Mouse (Mus musculus) forebrain, embryonic 11.5 days (tissue): ENCODE measurements around the gene Dagla. TPM values are rescaled to one million over a fixed set of nuclear protein-coding genes. Genes with fewer than 3 reads are reported as not detected.

Source experiments
- ATAC-seq: fragments of 200-750 bp; cut with Nextera tagmentation; replicated peaks from 2 replicates; pipeline ENCODE4 v1.8.0; 2017; ENCODE audit warnings: moderate TSS enrichment; ENCODE audit not compliant: low FRiP score
- DNase-seq: peaks from one replicate; pipeline ENCODE4 v3.0.0-alpha.2; 2017; ENCODE audit warnings: low spot score
- H3K27ac ChIP-seq: fragments of 300-500 bp; sonication (generic); 2 replicates; pipeline ENCODE4 v1.5.1; 2014; ENCODE audit warnings: low read depth, low read length
- H3K27me3 ChIP-seq: fragments of 300-500 bp; sonication (generic); 2 replicates; pipeline ENCODE4 v1.6.1; 2014; ENCODE audit warnings: mild to moderate bottlenecking, low read length, mixed read lengths; ENCODE audit not compliant: control insufficient read depth, insufficient read depth
- H3K36me3 ChIP-seq: fragments of 300-500 bp; sonication (generic); 2 replicates; pipeline ENCODE4 v1.6.1; 2014; ENCODE audit warnings: mild to moderate bottlenecking, low read length, moderate library complexity, mixed read lengths; ENCODE audit not compliant: control insufficient read depth, insufficient read depth
- H3K4me1 ChIP-seq: fragments of 300-500 bp; sonication (generic); replicated peaks from 2 replicates; pipeline ENCODE4 v1.6.1; 2014; ENCODE audit warnings: low read length, mixed read lengths; ENCODE audit not compliant: control insufficient read depth, insufficient read depth
- H3K4me2 ChIP-seq: fragments of 300-500 bp; sonication (generic); 2 replicates; pipeline ENCODE4 v1.6.1; 2014; ENCODE audit warnings: low read depth, mild to moderate bottlenecking, low read length, moderate library complexity, mixed read lengths; ENCODE audit not compliant: severe bottlenecking
- H3K4me3 ChIP-seq: fragments of 300-500 bp; sonication (generic); 2 replicates; pipeline ENCODE4 v1.5.1; 2014; ENCODE audit warnings: low read depth, low read length
- H3K9ac ChIP-seq: fragments of 300-500 bp; sonication (generic); 2 replicates; pipeline ENCODE4 v1.6.1; 2014; ENCODE audit warnings: low read length
- H3K9me3 ChIP-seq: fragments of 300-500 bp; sonication (generic); 2 replicates; pipeline ENCODE4 v1.6.1; 2016; ENCODE audit warnings: low read length, mixed read lengths; ENCODE audit not compliant: control insufficient read depth
- WGBS: fragments of 180-500 bp; shearing (Covaris S2); extraction: QIAGEN DNeasy Blood & Tissue Kit; methylation state at CpG from one replicate; pipeline ENCODE4 v1.1.7; 2014; 5-methylcytosine and 5-hydroxymethylcytosine counted together
- polyA plus RNA-seq: library from polyadenylated mRNA; unstranded; fragments of >200 nt; fragmentation: Nextera tagmentation; extraction: Ambion mirVana; gene quantifications from 2 replicates; pipeline ENCODE4 v1.2.1, GENCODE M21; 2014

The Dagla gene
- polyA plus RNA-seq, 1 experiment from 2014 or later = 2.5 TPM

DNA sequence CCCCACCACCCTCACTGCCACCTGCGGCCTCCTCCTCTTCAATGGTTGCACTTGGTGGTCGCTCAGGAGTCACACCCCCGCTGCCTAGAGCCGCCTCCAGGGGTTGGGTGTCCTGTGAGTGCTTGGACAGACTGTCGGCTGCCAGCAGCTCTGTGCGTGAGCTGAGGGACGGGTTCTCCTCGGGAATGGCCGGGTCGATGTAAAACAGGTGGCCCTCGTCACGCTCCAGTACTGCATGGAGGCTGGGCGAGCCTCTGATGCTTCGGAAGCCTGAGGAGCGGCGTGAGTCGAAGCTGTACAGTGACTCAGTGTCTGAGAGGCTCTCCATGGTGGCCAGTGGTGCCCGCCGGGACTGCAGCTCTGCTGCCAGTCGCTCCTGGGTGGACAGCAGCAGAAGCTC, 56.5 kb downstream of the Dagla start:
- H3K9me3 ChIP-seq = no peaks in the 10 kb centered on the region
- 61% methylated on average over 20 of the region's 20 CpGs for WGBS

DNA sequence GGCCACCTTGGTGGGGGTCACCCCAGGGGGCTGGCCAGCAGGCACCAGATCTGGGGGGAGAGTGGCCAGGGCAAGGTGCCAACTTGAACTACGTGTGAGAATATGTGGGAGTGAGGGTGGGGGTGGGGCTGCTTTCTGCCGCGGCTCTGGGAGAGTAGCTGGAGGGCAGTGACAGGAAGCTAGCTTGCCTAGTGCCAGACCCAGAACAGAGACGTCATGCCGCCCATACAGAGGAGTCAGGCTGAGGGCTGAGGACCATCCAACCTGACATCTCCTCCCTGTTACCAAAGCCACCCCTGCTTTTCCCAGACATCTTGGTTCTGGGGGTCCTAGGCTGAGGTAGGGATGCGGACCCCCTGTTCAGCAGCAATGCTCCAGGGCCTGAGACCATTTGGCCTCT, 57.5 kb downstream of the Dagla start:
- Histone ChIP-seq H3K9me3 (no peaks in the 10 kb centered on the region), H3K27ac (no peak overlapping the region), H3K9ac (no peak overlapping the region), H3K27me3 (no peaks in the 10 kb centered on the region), H3K4me3 (no peak overlapping the region), H3K4me1 (peaks cover 5% of the 10 kb centered on the region; the same call in 1 of the 2 replicates), H3K36me3 (no peaks in the 10 kb centered on the region), H3K4me2 (no peak overlapping the region)
- WGBS = 56% methylated on average over 6 of the region's 6 CpGs
- ATAC-seq = no peak
- no peak for DNase-seq

More for the DNA sequence above, 56.5 kb downstream of the Dagla start:
- H3K36me3 ChIP-seq = no peaks in the 10 kb centered on the region
- no peaks in the 10 kb centered on the region for H3K27me3 ChIP-seq
- no peak overlapping the region for H3K27ac ChIP-seq
- ATAC-seq (no peak), DNase-seq (no peak)
- no peak overlapping the region for H3K4me2 ChIP-seq
- peaks cover under 1% of the 10 kb centered on the region; the same call in 1 of the 2 replicates for H3K4me1 ChIP-seq
- H3K9ac ChIP-seq = no peak overlapping the region
- H3K4me3 ChIP-seq = no peak overlapping the region

DNA sequence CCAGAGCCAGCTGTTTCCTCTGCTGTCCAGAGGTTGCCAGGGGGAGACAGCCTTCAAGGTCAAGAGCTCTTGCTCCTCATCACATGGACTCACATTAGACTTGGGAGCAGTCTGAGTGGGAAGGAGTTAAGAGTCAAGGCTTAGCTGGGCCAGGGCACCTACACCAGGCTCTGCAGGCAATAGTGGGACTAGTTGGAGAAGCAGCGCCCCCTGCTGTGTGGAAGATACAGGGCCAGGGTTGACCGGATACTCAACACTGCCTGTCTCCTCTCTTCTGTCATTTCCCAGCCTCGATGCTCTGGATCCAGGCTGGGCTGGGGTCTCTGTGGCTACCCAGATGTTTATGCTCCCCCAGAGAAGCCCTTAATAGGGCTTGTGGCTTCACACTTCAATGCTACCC, 60.5 kb downstream of the Dagla start:
- Histone ChIP-seq H3K4me3 (no peak overlapping the region), H3K27me3 (peaks cover 9% of the 10 kb centered on the region), H3K4me2 (no peak overlapping the region), H3K4me1 (peaks cover 10% of the 10 kb centered on the region), H3K27ac (no peak overlapping the region), H3K9me3 (no peaks in the 10 kb centered on the region), H3K36me3 (no peaks in the 10 kb centered on the region), H3K9ac (no peak overlapping the region)
- no peak for ATAC-seq
- DNase-seq = no peak
- WGBS = 33% methylated on average over 3 of the region's 3 CpGs

DNA sequence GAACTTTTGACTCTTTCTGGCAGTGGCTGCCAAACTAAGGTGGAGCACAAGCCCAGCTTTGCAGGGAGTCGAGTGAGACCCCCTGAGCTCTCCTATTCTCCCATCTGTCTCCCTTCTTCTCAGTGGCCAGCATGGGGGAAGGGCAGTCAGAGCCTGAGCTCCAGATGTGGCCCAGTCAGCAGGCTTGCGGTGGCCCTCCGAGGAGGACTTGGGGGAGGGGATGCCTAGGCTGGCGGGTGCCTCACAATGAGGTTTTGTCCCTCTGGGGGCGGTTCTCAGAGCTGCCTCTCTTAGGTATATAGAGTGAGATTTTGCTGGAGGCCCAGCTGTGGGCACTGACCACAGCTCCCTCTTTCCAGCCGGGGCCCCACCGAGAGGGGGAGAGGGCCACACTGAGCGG, 61.8 kb downstream of the Dagla start:
- peaks cover 10% of the 10 kb centered on the region for H3K4me1 ChIP-seq
- ATAC-seq (no peak), DNase-seq (peak; percentile 67)
- H3K4me3 ChIP-seq = no peak overlapping the region
- H3K36me3 ChIP-seq = no peaks in the 10 kb centered on the region
- WGBS = 6% methylated on average over 8 of the region's 8 CpGs
- H3K9me3 ChIP-seq = no peaks in the 10 kb centered on the region
- no peak overlapping the region for H3K27ac ChIP-seq
- H3K27me3 ChIP-seq = peaks cover 9% of the 10 kb centered on the region
- H3K4me2 ChIP-seq = no peak overlapping the region
- H3K9ac ChIP-seq = peak overlapping the region; percentile 20; the same call in 1 of the 2 replicates

DNA sequence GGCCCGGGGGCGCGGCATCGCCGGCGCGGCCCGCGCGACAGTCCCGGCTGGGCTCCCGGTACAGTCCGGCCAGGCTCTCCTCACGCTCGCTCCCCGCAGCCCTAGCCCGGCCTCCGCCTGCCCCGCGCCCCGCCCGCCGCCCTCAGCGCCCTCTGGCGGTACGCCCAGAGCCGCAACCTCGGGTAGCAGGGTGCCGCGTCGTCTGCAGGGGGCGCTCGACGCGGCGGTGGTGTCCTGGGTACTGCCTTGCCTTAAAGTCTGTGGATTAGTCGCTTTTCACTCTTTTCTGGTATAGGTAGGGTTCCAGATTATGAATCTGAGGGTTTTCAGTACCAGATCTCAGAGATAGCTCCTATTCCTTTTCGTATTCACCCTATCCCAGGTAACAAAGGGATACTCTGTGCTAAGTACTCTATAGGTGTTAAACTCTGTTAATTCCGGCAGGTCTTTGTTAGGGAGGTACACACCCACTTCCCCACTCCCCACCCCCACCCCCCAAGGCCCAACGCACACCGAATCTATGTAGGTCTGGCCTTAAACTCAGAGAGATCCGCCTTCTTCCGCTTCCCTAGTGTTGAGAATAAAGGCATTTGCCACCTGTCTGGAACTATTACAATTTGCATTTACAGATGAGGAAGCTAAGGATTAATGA, 63.9 kb downstream of the Dagla start, which contains the start of gene Myrf:
Gene Myrf (minus strand): TSS at position 95 of the 652 bp plus-strand sequence.
- peak within 1 kb of the TSS; percentile 42 for H3K4me3 ChIP-seq
- H3K4me2 ChIP-seq = peak within 1 kb of the TSS; percentile 80
- ATAC-seq (peak; percentile 84), DNase-seq (peak; percentile 92)
- H3K9me3 ChIP-seq = no peaks in the 10 kb centered on the region
- H3K27ac ChIP-seq = no peak within 1 kb of the TSS
- peaks cover 10% of the 10 kb centered on the region for H3K4me1 ChIP-seq
- WGBS = 7% methylated on average over 43 of the region's 43 CpGs
- no peaks in the 10 kb centered on the region for H3K36me3 ChIP-seq
- peaks cover 9% of the 10 kb centered on the region for H3K27me3 ChIP-seq
- peak within 1 kb of the TSS; percentile 63 for H3K9ac ChIP-seq

DNA sequence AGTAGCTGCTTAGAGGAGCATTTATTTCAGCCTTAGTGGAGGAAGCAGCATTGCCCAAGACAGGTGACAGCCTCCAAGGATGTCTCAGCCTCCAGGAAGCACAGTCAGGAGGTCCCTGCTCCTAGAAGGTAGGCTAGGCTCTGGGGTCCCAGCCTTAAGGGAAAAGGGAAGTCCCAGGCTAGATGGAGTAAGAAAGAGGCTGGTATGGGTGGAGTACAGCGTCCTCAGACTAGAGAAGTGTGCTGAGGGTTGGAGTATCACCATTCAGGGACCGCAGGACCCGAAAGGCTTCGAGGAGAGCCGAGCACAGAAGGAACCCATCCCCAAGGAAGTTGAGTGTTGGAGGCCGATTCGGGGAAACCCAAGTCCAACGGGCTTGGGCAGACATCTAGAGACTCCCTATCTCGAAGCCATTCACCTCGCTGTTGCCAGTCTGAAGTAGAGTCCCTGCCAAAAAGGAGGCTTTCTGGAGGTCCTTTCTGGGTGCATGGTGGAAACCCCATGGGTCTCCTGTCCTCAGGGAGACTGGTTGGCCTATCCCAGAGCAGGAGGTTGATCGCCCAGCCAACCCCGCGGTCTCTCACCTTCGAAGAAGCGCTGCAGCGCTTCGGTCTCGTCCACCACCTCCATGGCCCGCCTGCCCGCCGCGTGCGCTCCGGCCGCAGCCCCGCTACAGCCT, 64.6 kb downstream of the Dagla start:
- Histone ChIP-seq H3K27ac (no peak overlapping the region), H3K27me3 (peaks cover 9% of the 10 kb centered on the region), H3K36me3 (no peaks in the 10 kb centered on the region), H3K9me3 (no peaks in the 10 kb centered on the region), H3K9ac (peak overlapping the region; percentile 63), H3K4me2 (peak overlapping the region; percentile 80), H3K4me1 (peaks cover 10% of the 10 kb centered on the region), H3K4me3 (peak overlapping the region; percentile 42)
- DNase-seq (no peak), ATAC-seq (no peak; the same call in 1 of the 2 replicates)
- 4% methylated on average over 26 of the region's 26 CpGs for WGBS

DNA sequence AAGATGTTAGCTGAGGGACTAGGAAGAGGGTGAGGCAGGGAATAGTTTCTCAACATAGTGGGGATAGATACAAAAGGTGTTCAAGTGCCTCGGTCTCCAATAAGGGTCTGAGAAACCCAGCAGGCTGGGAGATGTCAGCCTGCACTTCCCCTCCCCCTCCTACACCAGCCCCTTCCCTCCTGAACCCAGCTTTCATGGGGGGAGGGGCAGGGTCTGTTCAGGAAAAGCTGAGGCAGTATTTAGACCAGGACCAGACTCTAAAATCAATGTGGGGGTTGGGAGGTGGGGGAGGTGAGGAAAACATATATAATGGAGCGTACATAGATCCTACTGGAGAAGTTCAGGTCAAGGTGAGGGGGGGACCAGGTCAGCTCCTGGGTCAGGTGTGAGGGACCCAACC, 65.3 kb downstream of the Dagla start:
- no peak overlapping the region for H3K27ac ChIP-seq
- H3K9ac ChIP-seq = no peak overlapping the region
- no peak overlapping the region for H3K4me3 ChIP-seq
- peaks cover 10% of the 10 kb centered on the region for H3K4me1 ChIP-seq
- H3K9me3 ChIP-seq = no peaks in the 10 kb centered on the region
- peaks cover 9% of the 10 kb centered on the region for H3K27me3 ChIP-seq
- WGBS = 35% methylated on average over 2 of the region's 2 CpGs
- H3K36me3 ChIP-seq = no peaks in the 10 kb centered on the region
- DNase-seq = no peak
- no peak for ATAC-seq
- no peak overlapping the region for H3K4me2 ChIP-seq

DNA sequence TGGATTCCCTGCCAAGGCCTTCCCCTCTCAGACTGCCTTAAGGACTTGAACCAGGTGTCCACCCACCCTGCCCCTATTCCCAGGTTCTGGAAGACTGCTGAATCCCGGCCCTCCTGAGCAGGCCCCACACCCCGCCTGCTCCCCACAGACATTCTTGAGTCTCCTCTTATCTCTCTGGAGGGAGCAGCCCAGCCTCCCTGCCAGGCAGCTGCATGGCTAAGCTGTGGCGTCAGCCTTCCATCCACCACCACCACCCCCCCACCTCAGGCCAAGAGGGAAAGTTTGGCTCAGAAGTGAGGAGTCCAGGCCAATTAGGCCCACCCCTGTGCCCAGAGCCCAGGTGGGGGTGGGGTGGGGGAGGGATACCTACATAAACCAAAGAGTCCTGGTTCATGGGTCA, 66.2 kb downstream of the Dagla start:
- no peaks in the 10 kb centered on the region for H3K36me3 ChIP-seq
- H3K9ac ChIP-seq = no peak overlapping the region
- H3K4me3 ChIP-seq = no peak overlapping the region
- peaks cover 10% of the 10 kb centered on the region for H3K4me1 ChIP-seq
- DNase-seq (no peak), ATAC-seq (no peak)
- peaks cover 9% of the 10 kb centered on the region for H3K27me3 ChIP-seq
- no peaks in the 10 kb centered on the region for H3K9me3 ChIP-seq
- no peak overlapping the region for H3K4me2 ChIP-seq
- 71% methylated on average over 3 of the region's 3 CpGs for WGBS
- no peak overlapping the region for H3K27ac ChIP-seq
